Mouse (Mus musculus) bone marrow macrophage, adult 2 months (primary cell): ENCODE data around the gene Srf.

Experiments
- CTCF ChIP-seq: IDR thresholded peaks from 2 replicates; pipeline ENCODE4 v1.5.1; 2012; ENCODE audit warnings: low read depth, mild to moderate bottlenecking, low read length, moderate library complexity
- POLR2A ChIP-seq: IDR thresholded peaks from 2 replicates; pipeline ENCODE4 v1.6.1; 2012; ENCODE audit warnings: mild to moderate bottlenecking, low read depth, low read length, borderline replicate concordance

DNA sequence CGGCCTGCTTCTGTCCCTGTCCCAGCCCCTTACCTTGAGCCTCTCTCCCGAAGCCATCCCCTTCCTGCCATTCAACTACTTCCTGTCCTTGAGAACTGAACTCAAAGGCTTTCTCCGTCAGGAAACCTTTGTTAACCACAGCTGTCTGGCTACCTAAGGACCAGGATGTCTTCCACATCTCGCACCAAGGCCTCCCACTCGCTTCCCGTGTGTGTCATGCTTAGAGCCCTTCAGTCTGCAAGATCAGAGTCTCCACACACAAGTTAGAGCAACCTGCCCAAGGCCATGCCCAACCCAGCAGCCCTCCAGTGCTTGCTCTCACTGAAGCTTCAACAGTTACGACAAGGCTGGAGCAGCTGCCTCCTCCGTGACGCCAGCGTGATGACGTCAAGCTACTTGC, 15.0 kb upstream of the Srf start:
- TF ChIP-seq CTCF (no peak), POLR2A (no peak)
